Mouse (Mus musculus): Measurements from ENCODE around the gene Unc5b.
"Not testable (repeated sequence)": the region's sequence is repeated elsewhere in the genome, so short reads cannot be mapped to it uniquely, and the experiment has no call there.

Gene Unc5b

DNA sequence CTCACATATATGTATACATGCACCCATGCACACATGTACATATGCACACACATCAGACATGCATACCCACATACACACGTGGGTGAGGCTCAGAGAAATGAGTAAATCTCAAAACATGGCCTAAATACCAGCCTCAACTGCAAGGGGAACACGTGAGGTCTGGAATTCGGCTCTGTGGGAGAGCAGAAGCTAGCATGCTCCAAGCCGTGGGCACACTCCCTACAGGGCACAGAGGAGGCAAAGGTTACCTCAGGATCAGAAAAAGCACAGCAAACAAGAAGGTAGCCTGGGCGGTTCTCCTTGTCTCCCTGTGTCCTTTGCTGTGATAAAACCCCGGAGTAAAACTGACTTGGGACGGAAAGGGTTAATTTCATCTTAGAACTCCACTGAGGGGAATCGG is 77.4 kb downstream of the Unc5b start:
- no peak for DNase-seq (ENCODE audit: low spot score)

- DNase-seq (ENCODE audit: low spot score): no peak
These were observed 78.1 kb downstream of the Unc5b start for GRCm38 (mm10) chr10:60753261-60753660.

DNA sequence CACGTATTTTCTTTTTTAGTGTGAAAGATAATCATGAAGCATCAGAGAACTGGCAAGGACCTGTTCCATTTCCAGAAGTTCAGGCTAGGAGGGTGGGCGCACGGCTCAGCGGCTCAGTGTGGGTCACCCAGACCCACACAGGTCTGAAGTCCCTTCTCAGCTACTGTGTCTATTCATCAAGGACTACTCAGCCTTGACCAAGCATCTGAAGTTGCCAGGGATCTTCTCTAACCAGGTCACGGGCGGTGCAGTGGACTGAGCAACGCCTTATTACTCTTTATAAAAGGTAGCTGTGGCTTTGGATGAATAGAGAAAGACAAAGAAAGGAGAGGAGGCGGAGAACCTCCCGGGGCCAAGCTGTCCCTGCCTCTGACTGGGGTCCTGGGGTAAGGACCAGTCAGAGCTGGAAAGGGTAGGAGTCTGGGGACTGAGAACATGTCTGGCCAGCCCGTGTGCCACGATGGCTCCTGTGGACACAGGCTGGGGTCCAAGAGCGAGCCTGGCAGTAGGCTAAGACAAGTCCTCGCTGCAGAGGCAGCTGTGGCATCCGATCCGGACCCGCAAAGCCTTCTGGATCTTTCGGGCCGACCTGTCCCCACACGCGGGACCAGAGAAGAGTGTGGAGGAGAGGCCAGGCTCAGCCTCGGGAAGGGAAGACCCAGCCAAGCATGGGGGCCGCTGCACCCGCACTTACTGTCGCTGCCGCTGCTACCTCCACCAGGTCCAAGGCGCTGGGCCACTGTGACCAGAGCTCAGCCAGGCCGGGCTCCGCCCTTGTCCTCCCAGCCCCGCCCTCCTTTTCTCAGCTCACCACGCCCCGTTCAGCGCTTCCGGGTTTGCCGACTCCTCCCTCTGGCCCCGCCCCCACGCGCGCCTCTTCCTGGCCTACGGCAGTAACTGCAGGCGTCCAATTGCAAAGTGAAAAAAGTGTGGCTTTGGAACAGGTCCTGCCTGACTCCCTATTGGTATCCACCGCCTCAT is 79.1 kb downstream of the Unc5b start, which contains the start of gene Slc29a3:
Slc29a3 (minus strand) TSS at position 755 of the 981 bp plus-strand sequence.
- DNase-seq (ENCODE audit: low spot score): peak; percentile 98

- DNase-seq (ENCODE audit: low spot score): no peak
These were observed 83.6 kb downstream of the Unc5b start for GRCm38 (mm10) chr10:60747667-60748212.

- DNase-seq (ENCODE audit: low spot score): no peak
These were observed 84.9 kb downstream of the Unc5b start for GRCm38 (mm10) chr10:60746512-60746911.

DNA sequence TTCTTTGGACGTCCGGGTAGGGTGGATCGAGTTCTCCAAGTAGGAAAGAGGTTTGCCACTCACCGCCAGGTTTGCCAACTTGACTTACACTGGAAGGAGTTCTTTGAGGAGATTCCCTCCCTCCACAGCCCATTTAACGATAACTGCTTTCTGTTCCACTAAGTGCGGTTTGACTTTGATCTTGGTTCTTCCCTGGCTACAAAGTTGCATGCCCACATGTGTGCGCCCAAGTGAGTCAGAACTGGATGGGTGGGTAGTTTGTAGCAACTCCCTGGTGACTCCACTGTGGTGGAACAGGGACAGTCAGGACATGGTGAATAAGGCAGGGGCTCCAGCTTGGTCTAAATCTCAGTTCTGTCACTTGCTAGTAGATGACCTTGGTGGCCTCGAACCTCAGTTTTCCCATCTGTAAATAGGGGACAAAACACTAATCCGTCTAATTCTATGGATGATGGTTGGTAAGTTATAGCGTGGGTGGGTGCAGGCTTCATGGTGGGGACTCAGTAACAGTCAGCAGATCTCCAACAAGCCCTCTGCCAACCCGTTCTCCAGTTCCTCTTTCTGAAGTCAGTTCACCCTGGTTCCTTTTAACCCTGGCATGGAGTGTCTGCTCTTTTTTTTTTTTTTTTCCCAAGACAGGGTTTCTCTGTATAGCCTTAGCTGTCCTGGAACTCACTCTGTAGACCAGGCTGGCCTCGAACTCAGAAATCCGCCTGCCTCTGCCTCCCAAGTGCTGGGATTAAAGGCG is 86.7 kb downstream of the Unc5b start:
- DNase-seq (ENCODE audit: low spot score): no peak

GRCm38 (mm10) chr10:60743681-60744080 is 87.7 kb downstream of the Unc5b start:
- DNase-seq (ENCODE audit: low spot score): no peak

GRCm38 (mm10) chr10:60742942-60743341 is 88.4 kb downstream of the Unc5b start:
- no peak for DNase-seq (ENCODE audit: low spot score)

GRCm38 (mm10) chr10:60742296-60742695 is 89.1 kb downstream of the Unc5b start:
- not testable (repeated sequence) for DNase-seq (ENCODE audit: low spot score)

GRCm38 (mm10) chr10:60741435-60741834 is 89.9 kb downstream of the Unc5b start:
- no peak for DNase-seq (ENCODE audit: low spot score)

DNA sequence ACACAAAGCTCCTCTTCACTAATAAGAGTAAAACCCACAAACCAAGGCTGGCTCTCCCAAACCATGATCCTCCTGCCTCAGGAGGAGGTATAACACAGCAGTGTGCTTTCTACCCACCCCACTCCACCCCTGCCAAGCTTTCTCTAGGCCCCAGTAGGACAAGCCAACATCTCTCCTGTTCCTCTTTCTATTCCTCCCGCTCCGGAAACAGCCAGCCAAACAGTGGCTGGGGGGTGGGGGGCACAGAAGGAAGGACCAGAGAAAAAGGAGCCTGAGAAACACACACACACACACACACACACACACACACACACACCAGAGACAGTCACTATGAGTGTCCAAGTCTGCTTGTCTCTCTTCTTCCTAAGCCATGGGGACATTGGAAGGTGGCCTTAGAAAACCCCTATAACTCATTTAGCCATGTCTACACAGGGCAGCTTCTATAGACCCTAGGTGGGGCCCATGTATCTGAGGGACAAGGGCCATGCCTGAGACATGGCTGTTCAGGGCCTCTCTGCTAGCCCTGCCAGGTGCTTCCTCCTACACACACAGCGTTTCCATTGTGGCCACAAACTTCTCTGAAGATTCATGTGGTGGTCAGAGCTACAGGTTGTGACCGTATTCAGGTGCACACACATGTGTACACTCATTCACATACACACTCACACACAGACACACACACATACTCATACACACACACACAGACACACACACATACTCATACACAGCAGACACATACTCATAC is 91.6 kb downstream of the Unc5b start:
- no peak for DNase-seq (ENCODE audit: low spot score)

GRCm38 (mm10) chr10:60737886-60738640 is 93.3 kb downstream of the Unc5b start:
- no peak for DNase-seq (ENCODE audit: low spot score)

DNA sequence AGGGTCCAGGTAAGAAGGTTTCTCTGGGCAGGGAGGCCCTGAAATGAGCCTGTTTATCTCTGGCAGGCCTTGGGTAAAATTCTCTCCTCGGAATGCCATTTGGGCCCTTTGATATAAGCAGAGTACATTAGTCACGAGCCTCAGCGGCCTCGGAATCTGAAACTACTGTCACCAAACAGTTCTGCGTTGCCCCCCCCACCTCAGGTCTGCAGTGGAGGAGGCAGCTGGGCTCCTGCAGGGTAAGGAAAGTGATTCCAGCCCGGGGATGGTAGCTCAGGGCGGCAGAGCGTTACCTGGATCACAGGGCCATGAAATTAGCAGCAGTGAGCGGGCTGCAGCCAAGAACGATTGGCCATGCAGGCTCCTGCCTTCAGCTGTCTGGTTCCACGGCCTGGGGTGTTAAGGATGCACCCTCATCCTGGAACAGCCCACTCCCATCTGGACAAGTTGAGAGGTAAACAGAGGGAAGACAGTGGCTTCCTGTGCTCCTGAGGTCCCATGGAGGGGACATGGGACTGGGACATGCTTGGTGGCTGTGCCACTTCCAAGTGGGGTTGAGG is 94.1 kb downstream of the Unc5b start:
- DNase-seq (ENCODE audit: low spot score): no peak

GRCm38 (mm10) chr10:60735737-60736136 is 95.6 kb downstream of the Unc5b start:
- no peak for DNase-seq (ENCODE audit: low spot score)

DNA sequence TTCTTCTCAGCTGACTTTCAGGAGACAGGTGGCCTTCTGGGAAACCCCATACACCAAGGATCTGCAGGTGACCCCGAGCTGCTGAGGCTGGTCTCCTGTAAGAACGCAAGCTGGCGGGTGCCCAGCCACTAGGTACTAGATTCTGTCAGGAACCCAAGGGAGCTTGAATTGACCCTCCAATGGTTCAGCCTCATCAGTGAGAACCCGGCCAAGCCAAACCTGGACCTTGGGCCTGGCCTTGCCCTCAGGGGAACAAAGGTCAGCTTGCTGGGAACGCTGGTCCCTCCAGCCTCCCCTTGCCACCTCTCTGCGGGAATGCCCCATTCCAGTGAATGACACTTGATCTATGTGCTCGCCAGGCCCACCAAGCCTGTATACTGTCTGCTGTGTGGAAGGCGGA is 97.9 kb downstream of the Unc5b start:
- DNase-seq (ENCODE audit: low spot score): no peak

- peak; percentile 20 for DNase-seq (ENCODE audit: low spot score)
These were observed 99.0 kb downstream of the Unc5b start for GRCm38 (mm10) chr10:60732397-60732861.

- no peak for DNase-seq (ENCODE audit: low spot score)
These were observed 99.6 kb downstream of the Unc5b start for GRCm38 (mm10) chr10:60731742-60732141.

- DNase-seq (ENCODE audit: low spot score): no peak
These were observed 104.1 kb downstream of the Unc5b start for GRCm38 (mm10) chr10:60727301-60727700.

DNA sequence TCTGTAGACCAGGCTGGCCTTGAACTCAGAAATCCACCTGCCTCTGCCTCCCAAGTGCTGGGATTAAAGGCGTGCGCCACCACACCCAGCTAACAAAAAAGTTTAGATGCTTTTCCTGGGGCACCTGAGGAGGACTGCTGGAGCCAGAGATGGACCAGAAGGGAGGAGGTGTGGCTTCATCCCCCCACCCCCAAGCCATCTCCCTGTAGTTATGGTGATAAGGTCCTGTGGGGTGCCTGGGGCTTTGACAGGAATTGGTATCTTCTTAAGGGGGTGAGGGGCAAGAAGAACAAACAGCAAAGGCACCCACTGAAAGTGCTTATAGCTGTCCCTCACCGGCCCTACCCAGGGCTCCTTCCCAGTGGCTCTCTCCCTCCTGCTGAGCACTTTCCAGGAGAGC is 104.5 kb downstream of the Unc5b start:
- DNase-seq (ENCODE audit: low spot score): no peak

DNA sequence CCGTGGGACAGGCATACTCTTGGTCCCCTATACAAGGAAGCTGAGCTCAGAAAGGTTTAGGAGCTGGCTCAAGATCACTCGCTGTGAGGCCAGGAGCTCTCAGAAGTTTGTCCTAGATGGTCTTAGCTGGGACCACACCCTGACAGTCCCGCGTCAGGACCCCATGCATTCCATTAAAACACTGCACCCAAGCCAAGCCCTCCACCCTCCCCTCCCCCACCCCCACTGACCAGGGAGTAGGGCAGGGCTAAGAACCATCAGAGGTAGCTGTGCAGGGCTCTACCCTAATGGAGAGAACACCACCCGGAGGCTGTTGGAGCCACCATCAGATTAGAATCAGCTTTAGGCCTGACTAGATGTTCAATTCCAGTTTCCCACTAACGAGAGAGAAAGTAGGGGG is 106.9 kb downstream of the Unc5b start:
- no peak for DNase-seq (ENCODE audit: low spot score)

DNA sequence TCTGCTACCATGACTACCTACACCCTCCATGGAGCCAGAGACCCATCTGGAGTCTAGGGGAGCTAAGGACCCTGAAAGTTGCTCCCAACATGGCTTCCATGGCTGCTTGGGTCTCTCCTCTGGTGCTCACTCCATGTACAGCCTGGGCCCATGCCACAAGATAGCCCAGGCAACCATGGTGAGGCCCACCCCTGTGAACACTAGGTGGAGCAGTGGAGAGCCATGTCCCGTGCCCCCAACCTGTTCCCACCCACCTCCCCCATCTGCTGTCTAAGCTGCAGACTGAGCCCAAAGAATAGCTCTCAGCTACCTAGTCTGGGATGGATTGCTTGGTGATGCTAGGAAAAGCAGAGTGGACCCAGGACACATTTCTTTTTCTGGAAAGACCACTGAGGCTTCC is 108.0 kb downstream of the Unc5b start:
- DNase-seq (ENCODE audit: low spot score): no peak
